Mouse (Mus musculus): ENCODE measurements at regions not wholly inside any gene's neighbourhood (a gene's known extent, or its start where the extent isn't known, plus 50 kb on each side); places are given as distances from the start of the nearest gene placed in this dataset.

DNA sequence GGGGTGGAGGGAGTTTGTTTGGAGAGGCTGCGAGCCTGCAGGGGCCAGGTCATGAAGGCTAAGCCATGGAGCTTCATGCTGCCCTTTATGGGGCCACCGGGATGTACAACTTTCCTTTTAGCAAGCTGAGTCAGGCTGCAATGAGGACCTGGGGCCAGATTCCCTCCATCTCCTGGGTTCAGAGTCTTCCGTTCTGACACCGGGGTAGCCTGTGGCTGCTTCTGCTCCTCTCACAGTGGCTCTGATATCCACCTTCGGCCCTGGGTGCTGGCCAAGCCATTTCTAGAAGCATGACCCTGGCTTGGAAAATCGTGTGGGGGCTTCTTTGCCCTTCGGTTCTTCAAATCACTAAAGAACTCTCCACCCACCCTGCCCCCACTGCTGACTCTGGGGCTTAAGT lies 115.4 kb upstream of the Sdk1 start:
- no peak overlapping the region for H3K4me3 ChIP-seq (ENCODE audit: low read depth, low read length)
- H3K36me3 ChIP-seq (ENCODE audit: control insufficient read depth, insufficient read depth, low read length, poor library complexity, severe bottlenecking) = no peaks in the 10 kb centered on the region
- TF ChIP-seq CTCF (IDR thresholded peaks at IDR 0.05; ENCODE audit: low read depth, low read length) (no peak), POLR2A (IDR thresholded peaks at IDR 0.05; ENCODE audit: insufficient read depth, low read length) (no peak), EP300 (IDR thresholded peaks at IDR 0.05; ENCODE audit: insufficient read depth, low read depth, low read length) (no peak)
- H3K9ac ChIP-seq (ENCODE audit: low read depth, poor library complexity, severe bottlenecking) = no peak overlapping the region
- no peaks in the 10 kb centered on the region for H3K27me3 ChIP-seq (ENCODE audit: control insufficient read depth, insufficient read depth, low read length, poor library complexity, severe bottlenecking)
- no peaks in the 10 kb centered on the region for H3K4me1 ChIP-seq (ENCODE audit: control insufficient read depth, insufficient read depth, low read length)
- H3K27ac ChIP-seq (ENCODE audit: insufficient read depth, low read length) = no peak overlapping the region
- H3K9me3 ChIP-seq (replicated peaks; ENCODE audit: control insufficient read depth, insufficient read depth, low read length, poor library complexity, severe bottlenecking) = no peaks in the 10 kb centered on the region

DNA sequence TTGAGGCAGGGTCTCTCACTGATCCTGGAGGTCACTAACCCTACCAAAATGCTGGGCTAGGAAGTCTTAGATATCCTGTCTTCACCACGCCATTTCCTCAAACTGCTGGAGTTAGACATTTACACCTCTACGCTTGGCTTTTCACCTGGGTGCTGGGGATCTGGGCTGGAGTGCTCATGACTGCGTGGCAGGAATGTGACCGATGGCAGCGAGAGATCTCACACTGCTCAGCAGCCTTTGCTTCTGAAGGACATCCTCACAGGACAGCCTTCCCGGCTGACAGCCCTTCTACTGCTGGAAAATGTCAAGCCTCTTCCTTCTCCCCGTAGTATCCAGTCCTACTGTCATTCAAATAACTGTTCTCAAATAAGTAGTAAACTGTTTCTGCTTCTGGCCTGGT lies 114.8 kb upstream of the Sdk1 start:
- H3K9me3 ChIP-seq (replicated peaks; ENCODE audit: control insufficient read depth, insufficient read depth, low read length, poor library complexity, severe bottlenecking) = no peaks in the 10 kb centered on the region
- H3K27ac ChIP-seq (ENCODE audit: insufficient read depth, low read length) = no peak overlapping the region
- no peak overlapping the region for H3K4me3 ChIP-seq (ENCODE audit: low read depth, low read length)
- H3K9ac ChIP-seq (ENCODE audit: low read depth, poor library complexity, severe bottlenecking) = no peak overlapping the region
- H3K4me1 ChIP-seq (ENCODE audit: control insufficient read depth, insufficient read depth, low read length) = no peaks in the 10 kb centered on the region
- TF ChIP-seq POLR2A (IDR thresholded peaks at IDR 0.05; ENCODE audit: insufficient read depth, low read length) (no peak), CTCF (IDR thresholded peaks at IDR 0.05; ENCODE audit: low read depth, low read length) (no peak), EP300 (IDR thresholded peaks at IDR 0.05; ENCODE audit: insufficient read depth, low read depth, low read length) (no peak)
- H3K27me3 ChIP-seq (ENCODE audit: control insufficient read depth, insufficient read depth, low read length, poor library complexity, severe bottlenecking) = no peaks in the 10 kb centered on the region
- H3K36me3 ChIP-seq (ENCODE audit: control insufficient read depth, insufficient read depth, low read length, poor library complexity, severe bottlenecking) = no peaks in the 10 kb centered on the region

DNA sequence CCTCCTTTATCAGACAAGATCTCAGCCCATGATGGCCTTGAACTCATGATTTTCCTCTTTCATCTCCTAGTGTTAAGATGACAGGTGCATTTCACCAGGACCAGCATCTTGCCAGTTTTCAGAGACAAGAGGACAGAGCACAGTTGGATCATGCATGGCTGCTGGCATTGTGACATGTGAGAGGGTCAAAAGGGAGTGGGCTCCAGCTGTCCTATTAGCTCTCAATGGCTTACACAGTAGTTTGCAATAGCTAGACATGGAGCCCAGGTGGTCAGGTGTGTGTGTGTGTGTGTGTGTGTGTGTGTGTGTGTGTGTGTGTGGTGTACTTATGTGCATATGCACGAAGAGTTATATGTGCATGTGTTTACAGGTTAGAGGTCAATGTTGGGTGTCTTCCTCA lies 110.3 kb upstream of the Sdk1 start:
- Histone ChIP-seq H3K9ac (ENCODE audit: low read depth, poor library complexity, severe bottlenecking) (no peak overlapping the region), H3K27me3 (ENCODE audit: control insufficient read depth, insufficient read depth, low read length, poor library complexity, severe bottlenecking) (no peaks in the 10 kb centered on the region), H3K4me1 (ENCODE audit: control insufficient read depth, insufficient read depth, low read length) (no peaks in the 10 kb centered on the region), H3K4me3 (ENCODE audit: low read depth, low read length) (no peak overlapping the region), H3K36me3 (ENCODE audit: control insufficient read depth, insufficient read depth, low read length, poor library complexity, severe bottlenecking) (no peaks in the 10 kb centered on the region), H3K27ac (ENCODE audit: insufficient read depth, low read length) (no peak overlapping the region), H3K9me3 (replicated peaks; ENCODE audit: control insufficient read depth, insufficient read depth, low read length, poor library complexity, severe bottlenecking) (no peaks in the 10 kb centered on the region)
- no peak for TF ChIP-seq EP300 (IDR thresholded peaks at IDR 0.05; ENCODE audit: insufficient read depth, low read depth, low read length)
- TF ChIP-seq POLR2A (IDR thresholded peaks at IDR 0.05; ENCODE audit: insufficient read depth, low read length) = no peak
- no peak for TF ChIP-seq CTCF (IDR thresholded peaks at IDR 0.05; ENCODE audit: low read depth, low read length)

DNA sequence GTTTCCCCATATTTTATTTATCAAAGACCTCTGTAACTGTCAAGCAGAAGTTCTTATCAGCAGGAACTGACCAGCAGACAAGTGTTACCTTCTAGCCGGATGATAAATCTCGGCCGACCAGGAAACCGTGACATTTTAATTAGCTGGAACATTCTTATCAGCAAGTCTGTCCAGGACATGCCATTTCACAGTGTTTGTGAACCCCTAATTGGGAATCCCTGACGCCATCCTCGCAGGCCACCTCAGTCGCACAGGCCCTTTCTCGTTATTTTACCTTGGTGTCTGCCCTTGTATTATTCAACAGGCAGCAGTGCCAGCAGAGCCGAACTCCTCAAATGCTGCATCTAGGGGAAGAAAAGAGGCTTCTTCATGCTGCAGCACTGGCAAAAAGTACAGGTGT lies 109.4 kb upstream of the Sdk1 start:
- no peaks in the 10 kb centered on the region for H3K36me3 ChIP-seq (ENCODE audit: control insufficient read depth, insufficient read depth, low read length, poor library complexity, severe bottlenecking)
- no peak overlapping the region for H3K9ac ChIP-seq (ENCODE audit: low read depth, poor library complexity, severe bottlenecking)
- TF ChIP-seq EP300 (IDR thresholded peaks at IDR 0.05; ENCODE audit: insufficient read depth, low read depth, low read length) (no peak), CTCF (IDR thresholded peaks at IDR 0.05; ENCODE audit: low read depth, low read length) (no peak), POLR2A (IDR thresholded peaks at IDR 0.05; ENCODE audit: insufficient read depth, low read length) (no peak)
- H3K27ac ChIP-seq (ENCODE audit: insufficient read depth, low read length) = no peak overlapping the region
- H3K4me1 ChIP-seq (ENCODE audit: control insufficient read depth, insufficient read depth, low read length) = no peaks in the 10 kb centered on the region
- no peak overlapping the region for H3K4me3 ChIP-seq (ENCODE audit: low read depth, low read length)
- H3K27me3 ChIP-seq (ENCODE audit: control insufficient read depth, insufficient read depth, low read length, poor library complexity, severe bottlenecking) = no peaks in the 10 kb centered on the region
- no peaks in the 10 kb centered on the region for H3K9me3 ChIP-seq (replicated peaks; ENCODE audit: control insufficient read depth, insufficient read depth, low read length, poor library complexity, severe bottlenecking)

DNA sequence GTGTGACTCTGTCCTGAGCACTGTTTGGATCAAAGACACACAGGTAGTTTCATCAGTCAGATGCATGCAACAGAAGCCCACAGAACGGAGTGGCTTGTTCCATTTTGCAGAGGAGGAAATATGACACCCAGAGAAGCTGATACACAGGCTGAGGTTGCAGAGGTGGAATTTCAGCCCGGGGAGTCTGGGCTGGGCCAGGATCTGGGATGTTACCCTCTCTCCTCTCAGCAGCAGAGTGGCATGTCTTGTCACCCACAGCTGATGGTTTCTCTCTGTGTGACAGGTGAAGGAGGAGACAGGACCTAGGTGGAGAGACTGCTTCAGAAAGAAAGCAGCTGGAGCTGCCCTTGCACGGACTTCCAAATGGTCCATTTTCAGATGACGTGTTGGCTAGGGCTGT lies 105.1 kb upstream of the Sdk1 start:
- TF ChIP-seq CTCF (IDR thresholded peaks at IDR 0.05; ENCODE audit: low read depth, low read length) = no peak
- TF ChIP-seq POLR2A (IDR thresholded peaks at IDR 0.05; ENCODE audit: insufficient read depth, low read length) = no peak
- no peak for TF ChIP-seq EP300 (IDR thresholded peaks at IDR 0.05; ENCODE audit: insufficient read depth, low read depth, low read length)
- H3K4me3 ChIP-seq (ENCODE audit: low read depth, low read length) = no peak overlapping the region
- no peaks in the 10 kb centered on the region for H3K9me3 ChIP-seq (replicated peaks; ENCODE audit: control insufficient read depth, insufficient read depth, low read length, poor library complexity, severe bottlenecking)
- no peaks in the 10 kb centered on the region for H3K4me1 ChIP-seq (ENCODE audit: control insufficient read depth, insufficient read depth, low read length)
- no peaks in the 10 kb centered on the region for H3K27me3 ChIP-seq (ENCODE audit: control insufficient read depth, insufficient read depth, low read length, poor library complexity, severe bottlenecking)
- H3K9ac ChIP-seq (ENCODE audit: low read depth, poor library complexity, severe bottlenecking) = no peak overlapping the region
- H3K27ac ChIP-seq (ENCODE audit: insufficient read depth, low read length) = no peak overlapping the region
- H3K36me3 ChIP-seq (ENCODE audit: control insufficient read depth, insufficient read depth, low read length, poor library complexity, severe bottlenecking) = no peaks in the 10 kb centered on the region

DNA sequence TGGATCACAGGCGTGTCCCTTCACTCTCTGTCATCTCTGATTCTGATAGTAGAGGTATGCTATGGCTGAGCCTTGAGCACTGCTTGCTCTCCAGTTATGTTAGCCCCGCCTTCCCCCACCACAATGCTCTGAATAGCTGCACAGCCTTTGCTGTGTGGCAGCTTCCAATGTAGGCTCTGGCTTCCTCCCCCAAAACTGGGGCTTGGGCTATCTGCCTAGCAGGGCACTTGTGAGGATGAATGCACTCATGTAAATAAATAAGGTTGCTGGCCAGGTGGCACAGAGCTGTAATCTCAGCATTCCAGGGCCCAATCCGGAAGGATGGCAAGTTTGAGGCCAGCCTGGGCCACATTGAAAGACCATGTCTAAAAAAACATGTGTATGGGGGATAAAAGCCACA lies 103.6 kb upstream of the Sdk1 start:
- no peak for TF ChIP-seq POLR2A (IDR thresholded peaks at IDR 0.05; ENCODE audit: insufficient read depth, low read length)
- no peak for TF ChIP-seq EP300 (IDR thresholded peaks at IDR 0.05; ENCODE audit: insufficient read depth, low read depth, low read length)
- TF ChIP-seq CTCF (IDR thresholded peaks at IDR 0.05; ENCODE audit: low read depth, low read length) = no peak
- H3K4me1 ChIP-seq (ENCODE audit: control insufficient read depth, insufficient read depth, low read length) = no peaks in the 10 kb centered on the region
- no peak overlapping the region for H3K27ac ChIP-seq (ENCODE audit: insufficient read depth, low read length)
- H3K27me3 ChIP-seq (ENCODE audit: control insufficient read depth, insufficient read depth, low read length, poor library complexity, severe bottlenecking) = no peaks in the 10 kb centered on the region
- H3K9me3 ChIP-seq (replicated peaks; ENCODE audit: control insufficient read depth, insufficient read depth, low read length, poor library complexity, severe bottlenecking) = no peaks in the 10 kb centered on the region
- H3K36me3 ChIP-seq (ENCODE audit: control insufficient read depth, insufficient read depth, low read length, poor library complexity, severe bottlenecking) = no peaks in the 10 kb centered on the region
- H3K9ac ChIP-seq (ENCODE audit: low read depth, poor library complexity, severe bottlenecking) = no peak overlapping the region
- no peak overlapping the region for H3K4me3 ChIP-seq (ENCODE audit: low read depth, low read length)

Measured in ES-Bruce4 (cell line).